Mouse (Mus musculus): ENCODE data around the gene Cdh3.
A peak's percentile ranks its signal among the peaks of the same experiment; 100 is the strongest.
"Not testable (repeated sequence)": the region's sequence is repeated elsewhere in the genome, so short reads cannot be mapped to it uniquely, and the experiment has no call there.

Cdh3 gene

DNA sequence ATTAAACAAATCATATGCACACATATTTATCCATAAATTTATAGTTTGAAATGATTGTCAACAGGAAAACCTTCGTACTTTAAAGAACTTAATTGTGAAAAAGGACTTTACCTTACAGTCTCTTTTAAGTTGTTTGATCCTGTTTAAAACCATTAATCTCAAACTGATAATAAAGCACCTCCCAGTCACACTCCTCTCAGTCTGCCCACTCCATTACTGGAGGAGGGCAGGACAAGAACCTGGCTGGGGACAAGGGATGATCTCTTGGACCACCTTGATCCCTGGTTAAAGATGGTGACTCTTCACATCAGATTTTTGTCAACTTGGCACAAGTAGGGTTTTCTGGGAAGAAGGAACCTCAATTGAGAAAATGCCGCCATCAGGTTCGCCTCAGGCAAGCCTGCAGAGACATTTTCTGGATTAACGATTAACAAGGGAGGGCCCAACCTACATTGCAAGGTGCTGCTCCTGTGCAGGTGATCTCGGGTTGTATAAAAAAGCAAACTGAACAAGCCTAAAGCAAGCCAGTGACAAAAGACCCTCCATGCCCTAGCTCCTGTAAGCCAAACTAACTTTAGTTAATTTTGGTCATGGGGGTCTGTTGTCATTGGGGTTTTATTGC lies 61.0 kb downstream of the Cdh3 start:
- ATAC-seq (ENCODE audit: low TSS enrichment), result no peak

DNA sequence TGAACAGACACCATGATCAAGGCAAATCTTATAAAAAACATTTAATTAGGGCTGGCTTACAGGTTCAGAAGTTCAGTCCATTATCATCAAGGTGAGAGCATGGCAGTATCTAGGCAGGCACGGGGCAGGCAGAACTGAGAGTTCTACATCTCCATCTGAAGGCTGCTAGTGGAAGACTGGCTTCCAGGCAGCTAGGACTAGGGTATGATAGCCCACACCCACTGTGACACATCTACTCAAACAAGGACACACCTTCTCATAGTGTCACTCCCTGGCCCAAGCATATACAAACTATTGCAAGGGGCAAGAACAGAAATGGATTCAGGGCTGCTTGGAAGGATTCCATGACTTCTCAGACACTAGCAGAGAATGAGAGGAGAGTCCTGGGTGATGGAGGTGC lies 61.5 kb downstream of the Cdh3 start:
- ATAC-seq (ENCODE audit: low TSS enrichment), result not testable (repeated sequence)

DNA sequence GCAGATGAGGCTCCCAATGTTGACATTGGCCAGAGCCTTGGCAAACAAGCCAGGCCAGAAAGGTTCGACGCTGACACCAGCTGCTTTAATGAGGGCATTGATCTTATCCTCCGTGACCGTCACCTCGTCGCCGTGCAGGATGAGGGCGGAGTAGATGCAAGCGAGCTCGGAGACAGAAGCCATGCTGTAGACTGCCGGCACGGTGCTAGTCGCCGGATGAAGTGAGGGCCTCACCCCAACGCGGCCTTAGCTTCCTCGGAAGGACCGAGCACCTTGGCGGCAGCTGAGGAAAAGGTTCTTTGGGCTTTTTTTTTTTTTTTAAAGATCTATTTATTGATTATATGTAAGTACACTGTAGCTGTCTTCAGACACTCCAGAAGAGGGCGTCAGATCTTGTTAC lies 62.5 kb downstream of the Cdh3 start, which contains the start of gene Gm10073:
Gene Gm10073 (minus strand): TSS at position 294 of the 400 bp plus-strand sequence.
- ATAC-seq (ENCODE audit: low TSS enrichment), result not testable (repeated sequence)

DNA sequence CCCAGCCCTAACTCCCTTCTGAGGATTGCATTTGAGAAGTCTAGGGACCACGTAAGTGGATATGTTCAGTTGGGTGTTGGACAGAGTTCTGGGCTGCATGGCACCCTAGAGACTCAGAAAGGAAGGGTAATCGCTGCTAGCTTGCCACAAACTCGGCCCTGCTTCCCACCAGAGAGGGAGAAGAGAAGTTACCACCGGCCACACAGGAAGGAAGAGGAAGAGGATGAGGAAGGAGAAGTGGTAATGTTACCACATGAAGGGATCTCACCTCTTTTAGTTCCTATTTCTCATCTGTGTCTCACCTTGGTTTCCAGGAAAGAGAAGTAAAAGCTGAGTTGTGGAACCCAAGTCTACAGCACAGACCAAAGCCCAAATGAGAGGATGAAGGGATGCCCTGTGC lies 63.6 kb downstream of the Cdh3 start:
- ATAC-seq (ENCODE audit: low TSS enrichment), result no peak

DNA sequence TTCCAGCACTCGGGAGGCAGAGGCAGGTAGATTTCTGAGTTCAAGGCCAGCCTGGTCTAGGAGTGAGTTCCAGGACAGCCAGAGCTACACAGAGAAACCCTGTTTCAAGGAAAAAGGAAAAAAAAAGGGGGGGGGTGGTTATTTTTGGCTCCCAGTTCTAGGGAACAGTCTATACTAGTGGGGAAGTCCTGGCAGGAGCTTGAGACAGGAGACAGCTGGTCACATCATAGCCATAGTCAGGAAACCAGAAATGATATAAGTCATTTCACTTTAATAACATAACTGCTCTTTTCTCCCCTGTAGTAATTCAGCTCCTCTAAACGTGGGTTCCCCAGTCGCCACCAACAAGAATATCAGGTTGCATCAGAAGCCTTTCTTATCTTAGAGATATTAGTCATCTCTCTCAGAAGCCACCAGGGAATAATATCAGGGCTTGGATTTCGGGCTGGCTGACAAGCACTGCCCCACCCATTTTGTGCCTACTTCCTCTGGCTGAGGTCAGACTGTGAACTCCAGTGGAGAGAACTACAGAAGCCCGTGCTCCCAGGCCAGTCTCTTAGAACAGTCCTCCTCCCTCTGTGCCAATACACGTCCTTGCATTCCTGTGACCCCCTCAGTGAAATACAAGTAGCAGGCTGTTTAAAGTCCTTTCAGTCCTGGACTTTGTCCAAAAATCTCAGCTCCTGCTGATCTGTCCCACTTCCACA lies 66.3 kb downstream of the Cdh3 start:
- no peak for ATAC-seq (ENCODE audit: low TSS enrichment)

DNA sequence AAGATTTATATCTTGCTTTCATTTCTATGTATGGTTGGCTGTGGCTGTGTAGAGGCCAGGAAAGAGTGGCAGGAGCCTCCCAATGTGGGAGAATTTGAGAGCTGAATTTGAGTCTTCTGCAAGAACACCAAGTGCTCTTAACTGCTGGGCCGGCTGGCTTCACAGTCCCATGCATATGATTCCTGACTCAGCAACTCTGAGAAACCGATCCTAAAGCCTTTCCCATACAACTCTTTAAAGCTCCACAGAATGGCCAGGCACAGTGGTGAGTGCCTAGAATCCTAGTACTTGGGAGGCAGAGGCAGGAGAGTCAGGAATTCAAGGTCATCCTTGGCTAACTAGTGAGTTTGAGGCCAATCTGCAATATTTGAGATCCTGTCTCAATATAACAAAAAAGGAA lies 68.8 kb downstream of the Cdh3 start:
- ATAC-seq (ENCODE audit: low TSS enrichment), result no peak

DNA sequence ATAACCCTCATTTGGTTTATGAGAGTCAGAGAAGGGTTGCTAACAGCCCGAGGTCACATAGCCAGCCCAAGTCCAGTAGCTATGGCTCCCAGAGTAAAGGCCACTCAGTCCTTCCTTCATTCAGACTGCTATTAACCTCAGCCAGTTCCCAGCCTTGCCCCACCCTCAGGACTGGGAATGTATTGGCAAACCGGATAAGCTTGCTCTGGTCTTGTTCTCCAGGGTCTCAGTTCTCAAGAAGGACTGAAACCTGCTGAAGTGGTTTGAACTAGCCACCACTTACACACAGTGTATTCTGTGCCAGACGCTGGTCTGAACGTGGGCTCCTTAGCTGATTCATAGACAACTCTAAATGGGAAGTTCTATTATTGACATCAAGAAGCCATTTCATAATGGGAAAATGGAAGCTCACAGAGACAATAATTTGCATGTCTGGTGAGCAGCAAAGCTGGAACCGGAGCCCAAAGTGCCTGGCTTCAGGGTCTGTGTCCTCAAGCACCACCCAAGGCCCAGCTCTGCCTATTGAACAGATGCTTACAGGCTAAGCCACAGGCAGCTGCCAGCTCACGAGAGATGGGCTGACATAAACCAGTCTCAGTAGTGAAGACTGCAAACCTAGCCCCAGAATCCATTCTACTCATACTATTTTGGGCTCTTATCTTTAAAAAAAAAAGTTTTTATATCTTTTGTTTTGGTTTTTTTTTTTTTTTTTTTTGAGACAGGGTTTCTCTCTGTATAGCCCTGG lies 70.8 kb downstream of the Cdh3 start:
- no peak for ATAC-seq (ENCODE audit: low TSS enrichment)

DNA sequence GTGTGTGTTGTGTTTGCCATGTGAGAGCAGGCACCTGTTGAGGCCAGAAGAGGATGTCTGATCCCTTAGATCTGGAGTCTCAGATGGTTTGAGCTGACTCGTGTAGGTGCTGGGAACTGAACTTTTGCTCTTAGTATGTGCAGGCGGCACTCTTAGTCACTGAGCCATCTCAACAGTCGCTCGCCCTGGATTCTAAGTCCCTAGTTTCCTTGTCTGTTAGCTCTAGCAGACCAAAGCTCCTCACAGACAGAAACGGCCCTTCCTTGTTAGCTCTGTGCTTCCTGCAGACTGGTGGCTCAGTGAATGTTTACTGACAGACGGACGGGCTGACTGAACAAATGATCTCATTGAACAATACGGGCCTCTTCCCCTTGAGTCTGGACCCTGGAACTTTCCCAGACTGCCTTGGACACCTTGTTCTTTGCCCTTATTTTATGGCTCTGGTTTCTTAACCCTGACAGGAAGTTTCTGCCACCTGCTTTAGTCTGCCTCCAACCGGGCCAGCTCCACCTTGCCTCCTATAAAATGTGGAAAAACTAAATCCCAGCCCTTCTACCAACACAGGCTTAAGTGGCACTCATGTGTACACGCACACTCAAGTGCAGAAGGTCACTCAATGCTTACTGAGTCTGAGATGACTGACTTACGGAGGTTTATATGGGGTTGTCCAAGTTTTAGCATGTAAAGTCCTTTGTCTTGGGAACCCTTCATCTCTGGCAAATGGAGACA lies 74.4 kb downstream of the Cdh3 start:
- ATAC-seq (ENCODE audit: low TSS enrichment), result no peak

DNA sequence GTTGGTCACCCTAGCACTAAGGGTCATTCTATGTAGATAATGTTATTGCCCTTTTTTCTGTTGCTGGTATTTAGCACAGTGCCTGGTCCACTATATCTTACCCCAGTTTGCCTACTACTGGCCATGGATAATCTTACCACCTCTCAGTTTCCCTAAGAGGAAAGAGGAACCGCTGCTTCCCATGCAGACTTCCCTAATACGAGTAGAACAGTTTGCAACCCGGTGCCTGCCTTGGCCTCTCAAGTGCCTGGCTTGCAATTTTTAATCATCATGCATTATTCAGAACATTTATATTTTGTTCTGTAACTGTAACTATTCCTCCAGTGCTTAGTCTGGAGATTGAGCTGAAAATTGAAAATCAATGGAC lies 75.0 kb downstream of the Cdh3 start:
- no peak for ATAC-seq (ENCODE audit: low TSS enrichment)

DNA sequence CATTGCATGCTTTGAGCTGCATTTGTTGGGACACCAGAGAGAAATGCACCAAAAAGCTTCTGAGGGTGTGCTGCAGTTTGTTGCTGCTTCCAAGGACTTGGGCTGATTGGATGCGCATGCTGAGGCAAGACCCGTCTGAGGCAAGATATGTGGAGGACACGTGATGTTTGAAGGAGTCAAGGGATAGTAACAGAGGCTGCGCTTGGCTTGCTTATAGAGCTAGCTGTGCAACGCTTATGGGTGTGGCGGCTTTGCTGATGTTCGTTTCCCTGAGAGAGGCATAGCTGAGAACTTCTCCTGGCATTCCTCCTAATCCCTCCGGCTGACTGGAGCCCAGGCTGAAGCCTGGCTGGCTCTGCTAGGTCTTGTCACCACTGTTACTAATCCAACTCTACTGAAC lies 76.2 kb downstream of the Cdh3 start:
- no peak for ATAC-seq (ENCODE audit: low TSS enrichment)

DNA sequence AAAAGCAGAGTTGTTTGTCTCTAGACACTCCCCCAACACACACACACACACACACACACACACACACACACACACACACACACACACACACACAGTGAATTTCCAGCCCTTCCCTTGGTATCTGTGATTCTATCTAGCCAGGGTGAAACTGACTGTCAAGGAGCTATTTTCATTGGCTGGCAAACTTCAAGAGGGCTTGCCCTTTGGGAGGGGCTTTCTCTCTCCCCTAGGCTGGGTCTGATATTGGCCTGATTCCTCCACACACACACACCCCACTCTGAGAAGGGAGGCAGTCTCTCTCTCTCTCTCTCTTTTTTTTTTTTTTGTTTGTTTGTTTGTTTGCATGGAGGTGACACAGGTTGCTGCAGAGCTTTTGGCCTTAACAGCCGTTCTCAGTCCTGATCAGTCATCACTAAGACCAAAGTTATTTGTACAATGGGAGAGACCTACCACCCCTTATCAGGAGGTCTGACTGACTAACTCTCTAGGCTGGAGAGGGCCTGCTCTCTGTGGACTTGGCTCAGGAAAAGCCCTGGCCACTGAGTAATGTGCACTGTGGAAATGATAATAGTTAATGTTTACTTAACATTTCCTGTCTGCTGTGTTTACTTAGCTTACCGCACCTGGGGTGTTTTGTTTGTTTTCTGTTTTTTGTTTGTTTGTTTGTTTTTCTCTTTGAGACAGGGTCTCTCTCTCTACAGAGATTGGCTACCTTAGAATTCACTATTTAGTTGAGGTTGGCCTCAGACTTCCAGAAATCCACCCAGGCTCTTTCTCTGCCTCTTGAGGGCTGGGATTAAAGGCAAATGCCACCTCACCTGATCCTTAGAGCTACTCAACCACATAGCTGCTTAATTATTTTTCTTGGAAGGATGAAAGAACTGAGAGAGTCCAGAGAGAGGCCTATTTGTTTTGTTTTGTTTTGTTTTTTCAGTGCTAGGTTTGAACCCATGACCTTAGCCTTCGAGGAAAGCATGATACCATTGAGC lies 78.0 kb downstream of the Cdh3 start:
- ATAC-seq (ENCODE audit: low TSS enrichment), result no peak

DNA sequence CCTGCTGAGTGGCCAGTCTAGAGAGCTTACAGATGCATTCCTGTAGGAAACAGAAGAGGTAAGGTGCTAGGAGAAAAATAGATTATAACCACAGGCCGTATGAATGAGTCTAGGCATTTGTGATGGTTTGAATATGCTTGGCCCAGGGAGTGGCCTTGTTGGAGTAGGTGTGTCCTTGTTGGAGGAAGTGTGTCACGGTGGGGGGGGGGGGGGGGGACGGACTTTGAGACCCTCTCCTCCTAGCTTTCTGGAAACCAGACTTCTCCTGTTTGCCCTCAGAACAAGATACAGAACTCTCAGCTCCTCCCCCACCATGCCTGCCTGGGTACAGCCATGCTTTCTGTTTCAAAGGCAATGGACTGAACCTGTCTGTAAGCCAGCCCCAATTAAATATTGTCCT lies 81.8 kb downstream of the Cdh3 start:
- ATAC-seq (ENCODE audit: low TSS enrichment), result no peak

DNA sequence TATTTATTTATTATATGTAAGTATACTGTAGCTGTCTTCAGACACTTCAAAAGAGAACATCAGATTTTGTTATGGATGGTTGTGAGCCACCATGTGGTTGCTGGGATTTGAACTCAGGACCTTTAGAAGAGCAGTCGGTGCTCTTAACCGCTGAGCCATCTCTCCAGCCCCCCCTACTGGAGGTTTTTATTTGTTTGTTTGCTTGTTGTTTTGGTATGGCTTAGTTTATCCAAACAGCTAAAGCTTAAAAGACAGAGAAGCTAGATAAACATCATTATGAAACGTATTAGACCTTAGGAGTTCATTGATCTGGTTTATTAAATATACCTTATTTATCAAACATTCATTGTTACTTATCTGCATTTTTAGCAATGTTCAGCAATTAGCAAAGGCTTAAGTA lies 84.9 kb downstream of the Cdh3 start:
- ATAC-seq (ENCODE audit: low TSS enrichment), result not testable (repeated sequence)

DNA sequence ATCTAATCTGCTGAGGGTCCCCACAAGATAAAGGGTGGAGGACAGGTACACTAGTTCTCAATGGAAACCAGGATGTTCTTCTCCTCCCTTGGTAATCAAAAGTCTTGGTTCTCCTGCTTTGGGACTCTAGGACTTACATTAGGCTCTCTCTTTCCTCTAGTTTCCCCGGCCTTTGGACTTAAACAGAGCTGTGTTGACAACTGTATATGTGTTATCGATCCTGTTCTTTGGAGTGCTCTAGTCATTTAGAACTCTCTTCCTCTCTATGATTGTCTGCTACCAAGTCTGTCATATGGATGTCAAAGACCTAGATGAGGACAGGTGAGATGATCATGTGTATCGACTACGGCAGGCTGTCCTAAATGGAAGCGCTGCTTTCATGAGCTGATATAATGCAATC lies 86.4 kb downstream of the Cdh3 start:
- no peak for ATAC-seq (ENCODE audit: low TSS enrichment)

DNA sequence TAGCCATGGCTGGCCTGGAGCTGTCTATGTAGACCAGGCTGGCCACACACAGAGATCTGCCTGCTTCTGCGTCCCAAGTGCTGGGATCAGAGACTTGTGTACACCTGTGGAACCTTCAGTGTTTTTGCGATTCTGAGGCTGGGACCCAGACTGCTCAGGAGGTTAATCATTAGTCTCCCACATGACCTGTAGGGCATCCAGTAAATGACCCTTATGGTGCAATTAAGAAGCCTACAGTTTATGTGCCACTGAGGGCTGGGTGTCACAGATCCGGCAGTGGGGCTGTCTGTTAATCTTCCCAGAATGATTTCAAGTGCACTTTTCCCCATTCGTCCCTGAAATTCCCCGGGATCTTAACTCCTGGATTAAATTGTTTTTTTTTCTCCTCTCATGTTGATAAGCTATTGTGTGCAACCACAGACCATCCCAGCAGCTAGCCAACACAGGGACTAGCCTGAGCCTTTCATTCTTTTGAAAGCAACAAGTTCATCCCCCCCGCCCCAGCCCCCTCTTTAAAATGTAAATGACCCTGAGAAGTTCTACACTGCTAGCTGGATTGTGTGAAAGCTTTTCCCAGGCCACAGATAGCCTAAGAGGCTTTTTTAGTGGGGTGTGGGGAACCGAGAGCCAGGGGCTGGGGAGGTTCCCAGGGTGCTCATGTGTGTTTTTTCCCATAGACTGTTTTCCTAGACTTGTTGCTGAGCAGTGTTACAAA lies 88.7 kb downstream of the Cdh3 start:
- ATAC-seq (ENCODE audit: low TSS enrichment), result no peak

DNA sequence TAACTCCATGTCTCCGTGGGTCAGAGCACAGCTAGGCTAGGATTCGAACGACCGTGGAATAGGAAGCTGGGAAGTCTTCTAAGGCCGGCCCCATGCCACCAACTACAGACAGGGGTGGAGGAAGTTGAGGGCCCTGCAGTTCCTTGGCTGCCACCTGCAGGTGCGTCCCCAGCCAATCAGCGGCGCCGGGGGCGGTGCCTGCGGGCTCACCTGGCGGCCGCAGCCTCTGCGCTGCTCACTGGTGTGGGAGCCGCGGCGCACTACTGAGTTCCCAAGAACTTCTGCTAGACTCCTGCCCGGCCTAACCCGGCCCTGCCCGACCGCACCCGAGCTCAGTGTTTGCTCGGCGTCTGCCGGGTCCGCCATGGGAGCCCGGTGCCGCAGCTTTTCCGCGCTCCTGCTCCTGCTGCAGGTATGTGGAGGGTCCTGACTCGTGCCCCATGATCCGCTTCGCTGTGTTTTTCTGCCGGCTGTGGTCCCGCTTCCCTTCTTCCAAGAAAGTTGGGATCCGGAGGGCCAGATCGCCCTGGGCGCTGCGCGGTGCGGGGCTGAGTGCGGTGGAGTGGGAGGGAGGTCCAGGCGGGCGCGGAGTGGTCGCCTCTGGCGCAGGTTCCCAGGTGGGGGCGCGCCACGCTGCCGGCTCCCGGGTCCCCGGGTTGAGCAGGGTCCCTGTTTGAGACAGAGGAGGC lies 92.6 kb downstream of the Cdh3 start, which contains the start of gene Cdh1:
Gene Cdh1 (plus strand): TSS at position 221 of the 689 bp plus-strand sequence.
- peak; percentile 57; the same call in 1 of the 2 replicates for ATAC-seq (ENCODE audit: low TSS enrichment)

DNA sequence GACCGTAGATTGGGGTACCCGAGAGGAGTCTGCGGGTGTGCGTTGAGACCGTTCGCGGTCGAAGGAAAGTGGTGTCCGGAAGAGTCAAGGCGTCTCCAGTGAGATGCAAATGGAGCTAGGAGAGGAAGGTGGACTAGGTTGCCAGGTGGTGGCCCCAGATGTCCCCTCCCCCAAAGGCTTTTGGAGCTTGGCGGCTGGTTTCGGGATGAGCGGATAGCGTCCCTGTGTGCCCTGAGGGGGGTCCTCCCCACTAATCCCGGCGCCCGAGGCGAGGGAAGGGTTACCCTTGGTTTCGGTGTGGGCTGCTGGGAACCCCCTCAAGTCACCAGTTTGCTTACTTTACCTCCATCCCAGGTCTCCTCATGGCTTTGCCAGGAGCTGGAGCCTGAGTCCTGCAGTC lies 93.2 kb downstream of the Cdh3 start:
- no peak for ATAC-seq (ENCODE audit: low TSS enrichment)

DNA sequence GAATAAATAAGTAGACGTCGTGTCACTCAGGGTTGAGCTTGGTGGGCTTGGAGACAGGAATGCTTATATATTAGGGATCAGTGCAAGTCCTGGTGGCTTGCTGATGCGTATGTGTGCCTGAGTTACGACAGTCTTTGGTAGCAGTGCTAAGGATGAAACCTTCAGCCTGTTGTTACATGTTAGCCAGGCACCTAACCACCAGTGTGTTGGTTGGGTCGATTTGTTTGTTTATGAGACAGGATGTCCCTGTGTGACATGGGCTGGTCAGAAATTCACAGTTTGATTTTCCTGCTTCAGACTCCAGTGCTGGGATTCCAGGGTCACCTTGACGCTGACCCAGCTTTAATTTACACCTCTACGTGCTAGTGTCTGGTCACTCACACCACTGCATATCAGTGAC lies 95.0 kb downstream of the Cdh3 start:
- no peak for ATAC-seq (ENCODE audit: low TSS enrichment)

DNA sequence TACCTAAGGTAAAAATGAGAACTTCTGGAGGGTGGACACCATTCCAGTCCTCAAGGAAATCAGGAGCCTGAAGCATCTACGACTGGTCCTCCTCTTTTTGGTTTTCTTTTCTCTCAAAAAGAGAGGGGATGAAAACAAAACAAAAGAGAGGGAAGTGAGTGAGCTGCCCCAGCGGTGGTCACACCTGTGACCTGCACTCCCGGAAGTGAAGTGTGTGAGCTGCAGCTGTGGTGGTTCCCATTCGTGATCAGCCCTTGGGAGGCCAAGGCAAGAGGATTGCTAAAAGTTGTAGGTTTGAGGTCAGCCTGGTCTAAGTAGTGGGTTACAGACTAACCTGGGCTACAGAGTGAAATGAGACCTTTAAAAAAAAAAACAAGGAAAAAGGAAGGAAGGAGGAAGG lies 95.4 kb downstream of the Cdh3 start:
- ATAC-seq (ENCODE audit: low TSS enrichment), result no peak

Measured in frontal cortex, adult (tissue).